Mouse (Mus musculus) A20 (cell line): Measurements from ENCODE around the gene Ntmt1.

Source experiments
- DNase-seq: peaks from one replicate; pipeline ENCODE4 v3.0.0-alpha.2; 2011; ENCODE audit warnings: low read depth, low spot score

The Ntmt1 gene

DNA sequence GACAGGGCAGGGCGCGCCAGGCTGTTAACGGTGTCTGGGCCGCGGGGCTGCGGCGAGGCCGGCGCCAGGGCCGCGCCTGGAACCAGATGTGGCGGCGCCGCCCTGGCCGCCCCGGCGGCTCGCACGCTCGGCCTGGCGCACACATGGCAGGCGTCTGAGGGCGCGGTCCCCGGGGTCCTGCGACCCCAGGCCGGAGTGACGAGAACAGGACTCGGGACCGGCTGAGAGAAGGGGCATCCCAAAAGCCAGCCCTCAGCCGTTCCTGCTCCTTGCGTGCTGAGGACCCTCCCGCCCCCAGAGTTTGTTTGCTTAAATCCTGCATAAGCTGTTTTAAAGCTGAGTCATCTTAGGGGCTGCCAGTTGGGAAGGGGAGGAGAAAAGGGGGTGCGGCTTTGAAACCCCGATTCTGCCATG lies 57.3 kb downstream of the Ntmt1 start:
- DNase-seq, result no peak

DNA sequence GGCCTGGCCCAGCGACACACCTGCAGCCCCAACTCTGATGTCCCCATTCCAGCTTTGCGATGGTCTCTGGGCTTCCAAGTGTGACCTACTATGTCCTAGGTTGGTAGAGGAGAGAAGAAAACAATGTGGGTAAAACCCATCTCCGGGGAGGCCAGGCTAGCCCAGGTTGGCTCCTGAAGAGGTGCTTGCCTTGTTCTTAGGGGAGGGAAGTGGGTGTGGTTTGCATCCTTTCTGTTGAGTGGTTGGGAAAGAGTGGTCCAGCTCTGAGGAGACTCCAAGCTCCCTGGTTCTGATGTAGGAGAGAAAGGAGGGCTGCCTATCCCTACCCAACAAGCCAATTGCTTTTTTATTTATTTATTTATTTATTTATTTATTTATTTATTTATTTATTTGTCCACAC lies 57.8 kb downstream of the Ntmt1 start:
- DNase-seq, result no peak

DNA sequence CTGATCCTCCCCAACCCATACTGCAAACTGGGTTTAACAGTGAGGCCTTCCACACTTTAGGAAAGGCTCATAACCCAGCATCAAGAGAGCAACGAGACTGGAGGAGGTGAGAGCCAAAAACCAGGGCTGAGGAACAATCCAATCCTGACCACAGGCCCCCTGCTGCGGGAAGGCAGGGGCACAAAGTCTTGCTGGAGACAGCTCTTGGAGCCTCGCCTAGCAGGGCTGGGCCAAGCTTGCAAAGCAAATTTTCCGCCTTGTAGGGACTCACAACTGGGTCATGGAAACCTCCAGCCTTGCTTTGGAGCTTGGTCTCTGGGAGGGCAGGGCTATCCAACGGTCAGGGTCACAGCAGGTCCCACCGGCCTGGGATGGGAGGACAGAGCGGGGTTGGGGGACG lies 63.2 kb downstream of the Ntmt1 start:
- DNase-seq, result no peak
